Mouse (Mus musculus) heart, adult 2 months (tissue): ENCODE measurements around the gene Tgfbr3.

Experiments used
- CTCF ChIP-seq: fragments of 200-600 bp; IDR thresholded peaks from 2 replicates; pipeline ENCODE4 v1.8.1; 2022; ENCODE audit warnings: antibody characterized with exemption, mild to moderate bottlenecking, moderate library complexity
- EP300 ChIP-seq: fragments of 200-500 bp; IDR thresholded peaks from 2 replicates; pipeline ENCODE4 v1.6.1; 2011; ENCODE audit warnings: low read depth, low read length, control low read depth; ENCODE audit not compliant: insufficient read depth

- TF ChIP-seq CTCF (no peak), EP300 (no peak)
Measured at GRCm38 (mm10) chr5:107110880-107111520, 178.4 kb downstream of the Tgfbr3 start.
